Mouse (Mus musculus) spleen, adult 2 months (tissue): ENCODE data around the gene Cyp2t4.

Experiments
- CTCF ChIP-seq: fragments of 200-500 bp; IDR thresholded peaks from 2 replicates; pipeline ENCODE4 v1.5.1; 2011; ENCODE audit warnings: mild to moderate bottlenecking, inconsistent platforms; ENCODE audit not compliant: insufficient read depth, insufficient read length, insufficient replicate concordance; ENCODE audit errors: extremely low read depth
- POLR2A ChIP-seq: fragments of 200-500 bp; IDR thresholded peaks from 2 replicates; pipeline ENCODE4 v1.6.1; 2011; ENCODE audit warnings: low read depth, low read length, inconsistent platforms

GRCm38 (mm10) chr7:27104882-27105281, 48.6 kb upstream of the Cyp2t4 start:
- TF ChIP-seq POLR2A (no peak), CTCF (no peak)
